Mouse (Mus musculus): Measurements from ENCODE around the gene Aqp1. TPM values are rescaled to one million over a fixed set of nuclear protein-coding genes. Genes with fewer than 3 reads are reported as not detected.

The Aqp1 gene
- polyA plus RNA-seq (2012; ENCODE audit: insufficient read depth, insufficient read length, low replicate concordance, missing spikeins), result not detected in 2 replicates

DNA sequence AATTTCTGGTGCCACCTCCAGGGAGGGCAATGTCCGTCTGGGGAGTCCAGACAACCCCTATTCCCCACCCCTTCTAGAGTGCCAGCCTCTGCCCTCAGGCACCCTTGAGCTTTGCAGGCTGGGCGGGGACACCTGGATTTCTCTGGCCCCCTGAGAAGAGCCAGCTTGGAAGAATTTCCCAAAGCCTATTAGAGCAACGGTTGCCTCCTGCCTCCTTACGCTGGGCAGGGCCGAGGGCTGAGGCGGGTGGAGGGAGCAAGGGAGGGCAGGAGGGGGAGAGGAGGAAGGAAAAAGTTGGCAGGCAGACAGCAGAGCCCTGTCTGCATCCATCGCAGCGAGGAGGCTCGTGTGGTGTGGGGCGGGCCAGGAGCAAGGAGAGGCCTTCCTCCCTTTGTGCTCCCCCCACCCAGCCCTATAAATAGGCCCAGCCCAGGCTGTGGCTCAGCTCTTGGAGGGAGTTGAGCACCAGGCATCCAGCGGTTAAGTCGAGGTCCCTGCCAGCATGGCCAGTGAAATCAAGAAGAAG is at the start of gene Aqp1:
TSS of gene Aqp1 (plus strand) at position 444 of the 526 bp plus-strand sequence.
- WGBS, result 16% methylated on average over 12 of the region's 12 CpGs
- peaks cover 24% of the 10 kb centered on the region for H3K4me1 ChIP-seq (ENCODE audit: control insufficient read depth, insufficient read depth, low read length)
- H3K27ac ChIP-seq (ENCODE audit: insufficient read depth, low read depth, low read length), result no peak within 1 kb of the TSS
- H3K4me3 ChIP-seq (ENCODE audit: insufficient read depth, low read depth, low read length), result no peak within 1 kb of the TSS
- TF ChIP-seq CTCF (IDR thresholded peaks at IDR 0.05; ENCODE audit: insufficient read depth, low read depth, low read length) (no peak), POLR2A (IDR thresholded peaks at IDR 0.05; ENCODE audit: insufficient read depth, low read depth, low read length) (no peak)

DNA sequence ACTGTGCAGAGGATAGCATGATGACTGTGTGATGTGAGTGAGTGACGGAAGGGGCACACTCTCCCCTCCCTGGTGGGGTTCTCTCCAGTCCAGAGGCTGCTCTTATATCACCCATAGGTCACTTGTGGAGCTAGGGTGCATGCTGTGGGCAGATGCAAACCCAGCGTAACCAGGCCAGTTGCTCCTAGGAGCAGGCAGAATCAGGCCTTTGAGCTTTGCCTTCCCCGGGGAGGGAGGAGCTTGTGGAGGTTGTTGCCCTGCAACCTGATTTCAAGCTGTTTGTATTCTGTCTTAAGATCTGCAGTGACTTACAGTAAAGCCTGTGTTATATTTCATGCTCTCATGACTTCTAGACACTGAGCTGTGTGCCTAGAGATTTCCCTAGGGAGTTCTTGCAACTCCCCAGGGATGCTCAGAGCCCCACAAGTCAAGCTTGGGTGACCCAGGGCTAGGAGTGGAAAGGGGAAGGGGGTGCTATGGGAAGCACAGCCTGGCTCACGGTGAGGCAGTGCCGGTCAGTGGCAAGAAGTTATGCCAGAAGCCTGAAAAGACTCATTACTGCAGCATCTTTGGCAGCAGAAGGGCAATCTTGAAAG is 48.1 kb upstream of the Aqp1 start:
- Histone ChIP-seq H3K4me3 (ENCODE audit: insufficient read depth, low read depth, low read length) (no peak overlapping the region), H3K4me1 (ENCODE audit: control insufficient read depth, insufficient read depth, low read length) (peaks cover 19% of the 10 kb centered on the region), H3K27ac (ENCODE audit: insufficient read depth, low read depth, low read length) (no peak overlapping the region)
- WGBS, result 77% methylated on average over 5 of the region's 5 CpGs
- no peak for TF ChIP-seq POLR2A (IDR thresholded peaks at IDR 0.05; ENCODE audit: insufficient read depth, low read depth, low read length)
- TF ChIP-seq CTCF (IDR thresholded peaks at IDR 0.05; ENCODE audit: insufficient read depth, low read depth, low read length), result no peak

DNA sequence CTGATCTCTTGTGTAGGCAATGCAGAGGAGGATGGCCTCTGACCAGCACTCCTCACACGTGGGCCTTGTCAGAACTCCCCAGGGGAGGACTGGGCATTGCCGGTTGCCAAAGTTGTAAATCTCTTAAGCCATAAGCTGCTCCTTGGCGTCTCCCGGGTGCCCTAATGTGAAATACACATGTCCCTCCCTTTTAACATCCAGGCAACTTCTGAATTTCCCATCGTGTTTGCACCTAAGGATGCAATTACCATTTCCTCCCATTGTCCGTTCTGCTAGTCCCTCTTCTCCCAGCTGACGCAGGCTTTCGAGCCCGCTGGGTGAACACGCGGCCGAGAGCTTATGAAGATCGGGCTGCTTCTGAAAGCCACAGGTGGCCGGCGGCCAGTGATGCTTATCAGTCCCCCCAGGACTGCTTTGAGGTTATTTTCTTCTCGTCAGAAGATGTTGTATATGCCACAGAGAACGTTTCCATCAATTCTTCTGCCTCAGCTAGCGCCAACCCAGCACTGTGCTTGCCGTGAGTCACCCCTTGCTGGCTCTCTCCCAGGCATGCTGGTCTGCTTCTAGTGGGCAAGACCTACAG is 41.6 kb upstream of the Aqp1 start:
- Histone ChIP-seq H3K4me3 (ENCODE audit: insufficient read depth, low read depth, low read length) (no peak overlapping the region), H3K4me1 (ENCODE audit: control insufficient read depth, insufficient read depth, low read length) (peaks cover 4% of the 10 kb centered on the region), H3K27ac (ENCODE audit: insufficient read depth, low read depth, low read length) (no peak overlapping the region)
- WGBS, result 68% methylated on average over 19 of the region's 19 CpGs
- TF ChIP-seq POLR2A (IDR thresholded peaks at IDR 0.05; ENCODE audit: insufficient read depth, low read depth, low read length) (no peak), CTCF (IDR thresholded peaks at IDR 0.05; ENCODE audit: insufficient read depth, low read depth, low read length) (no peak)

GRCm38 (mm10) chr6:55295325-55295724 is 40.9 kb upstream of the Aqp1 start:
- peaks cover 4% of the 10 kb centered on the region for H3K4me1 ChIP-seq (ENCODE audit: control insufficient read depth, insufficient read depth, low read length)
- no peak for TF ChIP-seq CTCF (IDR thresholded peaks at IDR 0.05; ENCODE audit: insufficient read depth, low read depth, low read length)
- TF ChIP-seq POLR2A (IDR thresholded peaks at IDR 0.05; ENCODE audit: insufficient read depth, low read depth, low read length), result no peak
- H3K4me3 ChIP-seq (ENCODE audit: insufficient read depth, low read depth, low read length), result no peak overlapping the region
- no peak overlapping the region for H3K27ac ChIP-seq (ENCODE audit: insufficient read depth, low read depth, low read length)
- 41% methylated on average over 1 of the region's 1 CpGs for WGBS

- no peaks in the 10 kb centered on the region for H3K4me1 ChIP-seq (ENCODE audit: control insufficient read depth, insufficient read depth, low read length)
- H3K4me3 ChIP-seq (ENCODE audit: insufficient read depth, low read depth, low read length), result no peak overlapping the region
- TF ChIP-seq CTCF (IDR thresholded peaks at IDR 0.05; ENCODE audit: insufficient read depth, low read depth, low read length) (no peak), POLR2A (IDR thresholded peaks at IDR 0.05; ENCODE audit: insufficient read depth, low read depth, low read length) (no peak)
- no peak overlapping the region for H3K27ac ChIP-seq (ENCODE audit: insufficient read depth, low read depth, low read length)
- WGBS, result 94% methylated on average over 8 of the region's 8 CpGs
These were observed 36.8 kb upstream of the Aqp1 start for GRCm38 (mm10) chr6:55299482-55299881.

DNA sequence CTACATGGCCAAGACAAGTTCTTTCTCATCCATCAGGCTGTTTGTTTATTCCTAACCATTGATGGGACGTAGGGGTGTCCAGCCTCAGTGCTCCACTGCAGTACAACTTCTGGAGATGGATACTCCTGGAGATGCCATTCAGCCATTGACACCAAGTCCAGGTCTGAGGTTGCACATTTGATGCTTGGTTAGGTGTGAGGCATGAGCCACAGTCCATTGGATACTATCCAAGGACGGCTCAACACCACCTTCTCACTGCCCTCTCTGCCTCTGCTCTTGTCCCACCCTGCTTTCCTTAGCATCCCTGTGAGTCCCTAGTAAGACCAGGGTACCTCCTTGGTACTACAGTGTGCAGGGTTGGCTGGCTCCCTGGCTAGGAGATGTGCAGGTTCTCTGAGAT is 36.3 kb upstream of the Aqp1 start:
- Histone ChIP-seq H3K4me3 (ENCODE audit: insufficient read depth, low read depth, low read length) (no peak overlapping the region), H3K27ac (ENCODE audit: insufficient read depth, low read depth, low read length) (no peak overlapping the region), H3K4me1 (ENCODE audit: control insufficient read depth, insufficient read depth, low read length) (no peaks in the 10 kb centered on the region)
- 95% methylated on average over 2 of the region's 2 CpGs for WGBS
- TF ChIP-seq POLR2A (IDR thresholded peaks at IDR 0.05; ENCODE audit: insufficient read depth, low read depth, low read length), result no peak

- TF ChIP-seq CTCF (IDR thresholded peaks at IDR 0.05; ENCODE audit: insufficient read depth, low read depth, low read length), result no peak
- no peak for TF ChIP-seq POLR2A (IDR thresholded peaks at IDR 0.05; ENCODE audit: insufficient read depth, low read depth, low read length)
These were observed 35.5 kb upstream of the Aqp1 start for GRCm38 (mm10) chr6:55300704-55301103.

GRCm38 (mm10) chr6:55310179-55310578 is 26.1 kb upstream of the Aqp1 start:
- no peak overlapping the region for H3K4me3 ChIP-seq (ENCODE audit: insufficient read depth, low read depth, low read length)
- TF ChIP-seq POLR2A (IDR thresholded peaks at IDR 0.05; ENCODE audit: insufficient read depth, low read depth, low read length) (no peak), CTCF (IDR thresholded peaks at IDR 0.05; ENCODE audit: insufficient read depth, low read depth, low read length) (no peak)
- 77% methylated on average over 2 of the region's 2 CpGs for WGBS

More at GRCm38 (mm10) chr6:55300704-55301103, 35.5 kb upstream of the Aqp1 start:
- Histone ChIP-seq H3K27ac (ENCODE audit: insufficient read depth, low read depth, low read length) (no peak overlapping the region), H3K4me3 (ENCODE audit: insufficient read depth, low read depth, low read length) (no peak overlapping the region), H3K4me1 (ENCODE audit: control insufficient read depth, insufficient read depth, low read length) (no peaks in the 10 kb centered on the region)
- WGBS, result 93% methylated on average over 11 of the region's 11 CpGs

DNA sequence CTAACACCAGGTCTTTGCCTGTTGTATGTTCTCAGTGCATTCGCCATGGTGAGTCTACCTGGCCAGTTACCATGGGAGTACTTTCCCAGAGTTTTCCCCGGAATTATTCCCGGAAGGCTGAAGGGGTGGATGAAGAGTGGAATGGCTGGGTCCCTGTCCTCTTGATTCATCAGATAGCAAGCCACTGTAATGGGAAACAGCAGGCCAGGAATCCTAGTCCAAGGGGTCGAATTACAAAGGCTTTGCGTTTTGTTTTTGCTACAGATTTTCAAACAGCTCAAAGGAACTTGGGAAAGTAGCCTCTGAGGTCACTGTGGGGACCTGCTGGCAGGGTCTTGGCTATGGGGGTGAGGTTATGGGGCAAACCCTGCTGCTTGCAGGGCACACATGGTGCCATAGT is 24.3 kb upstream of the Aqp1 start:
- WGBS, result 85% methylated on average over 5 of the region's 5 CpGs
- no peak overlapping the region for H3K27ac ChIP-seq (ENCODE audit: insufficient read depth, low read depth, low read length)
- no peak for TF ChIP-seq POLR2A (IDR thresholded peaks at IDR 0.05; ENCODE audit: insufficient read depth, low read depth, low read length)
- no peak for TF ChIP-seq CTCF (IDR thresholded peaks at IDR 0.05; ENCODE audit: insufficient read depth, low read depth, low read length)
- H3K4me3 ChIP-seq (ENCODE audit: insufficient read depth, low read depth, low read length), result no peak overlapping the region
- H3K4me1 ChIP-seq (ENCODE audit: control insufficient read depth, insufficient read depth, low read length), result peaks cover 10% of the 10 kb centered on the region

More at GRCm38 (mm10) chr6:55310179-55310578, 26.1 kb upstream of the Aqp1 start:
- Histone ChIP-seq H3K4me1 (ENCODE audit: control insufficient read depth, insufficient read depth, low read length) (peaks cover 10% of the 10 kb centered on the region), H3K27ac (ENCODE audit: insufficient read depth, low read depth, low read length) (no peak overlapping the region)
